Mouse (Mus musculus): ENCODE measurements at regions not wholly inside any gene's neighbourhood (a gene's known extent, or its start where the extent isn't known, plus 50 kb on each side); places are given as distances from the start of the nearest gene placed in this dataset.
A peak's percentile ranks its signal among the peaks of the same experiment; 100 is the strongest.

DNA sequence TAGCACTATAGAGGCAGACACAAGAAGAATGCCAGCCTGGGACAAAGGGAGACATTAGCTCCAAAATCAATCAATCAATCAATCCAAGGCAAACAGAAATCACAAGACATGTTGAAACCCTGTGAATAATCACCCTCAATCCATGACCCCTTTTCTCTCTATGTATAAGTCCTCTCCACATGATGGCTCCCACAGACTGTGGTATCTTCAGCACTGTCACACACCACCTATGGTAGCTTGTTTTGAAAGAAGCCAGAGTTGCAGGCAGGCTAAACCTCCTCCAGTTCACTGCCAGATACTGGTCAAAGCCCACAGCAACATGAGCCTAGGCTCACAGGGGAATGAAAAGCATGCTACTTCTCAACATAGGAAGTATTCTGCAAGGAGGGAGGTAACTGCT is 2475.7 kb upstream of the 5930422O12Rik start:
- DNase-seq: no peak

DNA sequence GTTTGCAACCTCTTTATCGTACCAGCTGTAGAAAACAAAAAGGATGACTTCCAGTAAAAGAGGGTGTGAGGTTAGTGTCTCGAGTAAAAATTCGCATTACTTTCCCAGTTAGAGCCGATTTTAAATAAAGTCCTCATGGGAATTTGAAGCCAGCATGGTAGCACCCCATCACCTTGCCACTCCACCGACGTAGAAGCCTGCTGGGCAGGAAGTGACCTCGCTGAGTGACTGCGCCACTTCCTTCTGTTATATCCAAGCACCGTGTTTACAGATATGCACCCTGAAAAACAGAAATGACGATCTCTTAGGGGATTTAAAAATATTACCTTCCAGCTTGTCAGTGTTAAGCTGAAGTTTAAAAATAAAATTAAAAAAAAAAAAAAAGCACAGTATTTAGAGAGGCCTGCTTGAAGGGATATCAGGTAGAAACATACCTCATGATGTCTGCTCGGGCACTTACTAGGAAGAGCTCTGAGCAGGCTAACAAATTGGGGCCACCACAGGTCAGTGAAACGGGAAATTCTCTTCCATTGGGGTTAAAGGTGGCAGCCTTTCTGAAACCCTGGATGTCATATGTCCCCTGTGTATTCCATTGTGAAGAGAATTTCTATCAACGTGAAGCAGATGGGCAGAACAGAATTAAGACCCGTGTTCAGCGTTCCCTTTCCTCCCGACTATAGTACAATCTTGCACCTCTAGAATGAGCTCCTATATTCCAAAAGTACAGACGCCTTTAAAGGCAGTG is 2468.9 kb upstream of the 5930422O12Rik start:
- DNase-seq: no peak

DNA sequence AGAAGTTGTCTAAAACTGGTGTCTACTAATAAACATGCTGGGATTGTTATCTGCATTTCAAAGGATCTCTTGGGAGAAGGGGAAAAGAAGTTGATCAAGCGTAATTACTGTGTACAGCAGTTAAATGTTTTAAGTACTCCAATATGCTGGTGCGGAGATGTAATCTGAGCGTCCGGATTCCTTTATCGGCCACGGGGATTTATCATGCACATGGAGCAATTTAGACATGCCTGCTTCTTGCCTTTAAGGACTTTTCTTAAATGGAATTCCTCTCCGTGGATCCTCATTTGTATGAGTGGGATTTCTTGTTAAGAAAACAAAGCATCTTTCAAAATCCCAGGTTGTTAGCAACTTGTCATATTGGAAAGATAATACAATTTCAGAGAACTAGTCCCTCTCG is 2468.0 kb upstream of the 5930422O12Rik start:
- DNase-seq: no peak

DNA sequence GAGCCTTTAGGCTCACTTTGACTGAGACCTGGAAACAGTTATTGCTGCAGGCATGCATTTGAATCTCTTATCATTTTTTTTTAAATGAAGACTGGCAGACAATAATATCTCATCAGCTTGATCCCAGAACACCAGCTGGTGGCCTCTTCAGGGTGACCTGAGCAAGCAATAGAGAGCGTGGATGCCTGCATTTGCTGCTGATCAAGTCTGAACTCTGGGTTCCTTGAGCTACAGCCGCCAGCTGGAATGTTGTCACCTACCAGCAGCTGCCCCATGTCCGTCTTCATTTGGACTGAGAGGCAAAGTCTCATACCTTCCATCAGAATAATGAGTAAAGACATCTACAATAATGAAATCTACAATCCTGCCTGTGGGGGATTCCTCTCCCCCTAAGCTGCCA is 2466.3 kb upstream of the 5930422O12Rik start:
- no peak for DNase-seq

DNA sequence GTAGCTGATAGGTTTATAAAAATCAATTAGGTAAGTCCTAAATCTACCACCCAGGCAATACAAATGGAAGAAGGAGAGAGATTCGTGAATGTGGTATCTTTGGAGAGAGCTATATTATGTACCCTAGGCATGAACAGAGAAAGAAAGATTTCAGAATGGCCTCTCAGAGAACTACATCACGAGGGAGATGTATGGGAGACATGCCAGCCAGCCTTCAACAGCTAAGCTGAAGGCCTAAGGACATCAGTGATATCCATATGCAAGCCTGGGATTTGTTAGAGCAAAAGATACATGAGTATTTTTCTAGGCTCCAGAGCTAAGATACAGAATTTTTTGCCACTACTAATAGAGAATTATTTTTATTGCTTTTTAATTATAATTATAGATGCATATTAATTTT is 2445.7 kb upstream of the 5930422O12Rik start:
- no peak for DNase-seq

DNA sequence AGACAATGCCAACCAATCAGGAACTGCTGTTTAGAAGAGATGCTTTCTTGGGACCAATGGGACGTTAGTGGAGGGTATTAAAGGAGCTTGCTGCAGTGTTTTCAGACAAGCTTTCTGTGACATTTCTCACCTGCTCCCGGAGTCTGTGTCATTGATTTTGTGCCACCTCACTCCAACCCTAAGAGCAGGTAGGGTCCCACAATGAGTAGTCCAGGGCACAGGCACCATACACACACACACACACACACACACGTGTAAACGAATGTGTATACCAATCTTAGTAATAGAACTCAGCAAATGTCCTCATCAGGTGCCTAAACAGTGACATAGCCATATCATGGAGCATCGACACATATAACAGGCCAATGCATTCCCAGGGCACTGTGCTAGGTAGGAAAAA is 2440.5 kb upstream of the 5930422O12Rik start:
- no peak for DNase-seq

DNA sequence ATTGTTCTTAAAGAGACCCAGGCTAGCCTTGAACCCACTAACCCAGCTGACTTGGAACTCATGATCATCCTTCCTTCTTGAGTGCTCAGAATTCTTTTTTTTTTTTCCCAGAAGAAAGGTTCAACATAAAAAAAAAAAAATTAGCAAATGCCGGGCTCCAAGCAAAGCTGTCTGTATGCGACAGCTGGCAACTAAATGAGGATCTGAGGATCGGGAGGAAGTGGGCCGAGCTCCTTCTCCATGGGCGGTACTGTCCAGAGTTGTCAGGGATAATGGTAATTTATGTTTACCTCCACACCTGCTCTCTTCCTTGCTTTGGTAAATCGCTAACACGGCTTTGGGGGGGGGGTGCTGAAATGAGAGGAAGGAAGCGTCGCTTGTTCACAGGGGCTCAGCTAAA is 2429.9 kb upstream of the 5930422O12Rik start:
- DNase-seq: no peak

DNA sequence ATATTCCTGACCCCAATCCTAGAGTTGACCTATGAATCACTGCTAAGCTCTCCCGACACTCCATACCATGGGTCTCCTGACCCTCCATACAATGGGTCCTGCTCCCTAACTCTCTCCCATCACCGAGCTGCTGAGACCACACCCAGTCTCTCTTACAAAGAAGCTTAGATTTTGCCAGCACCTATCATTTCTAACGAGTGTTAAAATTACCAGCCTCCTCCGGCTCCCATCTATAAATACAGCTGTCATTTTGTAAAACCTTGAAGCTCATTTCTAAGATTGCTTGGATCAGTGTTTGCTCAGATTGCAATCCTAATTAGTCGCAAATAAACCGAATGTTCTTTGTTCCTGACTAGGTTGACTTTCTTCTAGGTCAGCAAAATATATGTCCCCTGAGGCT is 2428.4 kb upstream of the 5930422O12Rik start:
- DNase-seq: no peak

DNA sequence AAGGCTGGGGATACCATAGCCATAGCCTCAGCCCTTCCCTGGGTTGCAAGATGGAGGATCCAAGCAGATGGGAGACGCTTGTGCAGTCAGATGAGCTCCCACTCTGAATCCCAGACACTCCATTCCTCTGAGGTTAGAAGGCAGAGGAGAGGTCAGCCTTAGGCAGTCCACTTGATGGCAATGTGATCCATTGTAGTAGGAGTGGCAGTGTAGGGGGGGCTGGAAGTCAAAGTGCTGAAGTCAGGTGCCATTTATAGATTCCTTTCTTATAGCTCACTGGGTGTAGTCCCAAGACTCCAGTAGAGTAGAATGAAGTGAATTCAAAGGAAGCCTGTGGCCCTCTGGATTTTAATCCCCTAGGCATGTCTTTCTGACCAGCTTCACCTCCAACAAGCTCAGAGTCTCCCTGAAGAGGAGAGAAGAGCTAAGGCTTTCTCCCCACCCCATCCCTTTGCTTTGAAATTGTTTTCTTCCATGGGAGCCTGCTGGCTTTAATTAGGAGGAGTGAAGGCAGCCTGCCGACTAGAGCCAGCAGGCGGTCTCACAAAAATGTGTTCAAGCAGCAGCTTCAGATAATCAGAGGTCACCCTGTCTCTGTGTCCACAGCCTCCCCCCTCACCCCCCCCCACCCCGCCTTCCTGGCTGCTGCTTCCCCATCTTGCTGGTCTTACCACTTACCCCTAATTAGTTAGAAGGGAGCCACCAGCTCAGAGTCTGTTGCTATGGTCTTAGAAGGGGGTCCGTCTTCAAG is 2426.4 kb upstream of the 5930422O12Rik start:
- no peak for DNase-seq

DNA sequence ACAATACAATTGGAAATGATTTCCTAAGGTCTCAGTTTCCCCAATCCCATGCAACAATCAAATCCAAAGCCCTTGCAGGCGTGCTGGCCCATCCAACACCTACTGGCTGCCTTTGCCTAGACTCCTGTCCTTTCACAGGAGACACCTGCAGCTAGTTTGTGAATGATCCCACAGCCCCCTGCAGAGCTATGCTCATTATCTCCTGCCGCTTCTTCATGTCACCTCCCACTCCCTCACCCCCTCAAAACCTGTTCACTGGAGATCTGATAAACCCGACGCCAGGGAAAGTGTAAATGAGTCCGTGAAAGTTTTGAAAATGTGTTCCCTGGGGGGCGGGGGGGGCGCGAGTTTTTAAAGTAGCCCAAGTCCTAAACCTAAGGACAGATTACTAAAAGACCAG is 2420.2 kb upstream of the 5930422O12Rik start:
- DNase-seq: no peak

DNA sequence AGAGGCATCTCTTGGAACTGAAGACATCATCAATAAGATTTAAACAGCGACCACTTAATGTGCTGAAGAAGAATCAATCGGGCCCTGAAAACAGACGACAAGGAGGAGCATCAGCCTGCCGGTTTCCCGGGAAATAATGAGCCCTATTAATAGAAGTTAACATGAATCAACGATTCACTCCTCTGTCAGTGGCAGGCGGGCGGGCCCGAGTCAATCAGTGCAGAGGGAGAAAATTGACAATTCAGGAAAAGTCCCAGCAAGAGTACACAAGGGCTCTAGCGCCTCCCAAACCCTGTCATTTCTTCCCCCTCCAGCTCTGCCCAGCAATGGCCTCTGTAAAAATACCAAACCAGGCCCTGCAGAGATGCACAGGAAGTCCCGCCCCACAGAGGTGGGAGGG is 2416.4 kb upstream of the 5930422O12Rik start:
- no peak for DNase-seq

DNA sequence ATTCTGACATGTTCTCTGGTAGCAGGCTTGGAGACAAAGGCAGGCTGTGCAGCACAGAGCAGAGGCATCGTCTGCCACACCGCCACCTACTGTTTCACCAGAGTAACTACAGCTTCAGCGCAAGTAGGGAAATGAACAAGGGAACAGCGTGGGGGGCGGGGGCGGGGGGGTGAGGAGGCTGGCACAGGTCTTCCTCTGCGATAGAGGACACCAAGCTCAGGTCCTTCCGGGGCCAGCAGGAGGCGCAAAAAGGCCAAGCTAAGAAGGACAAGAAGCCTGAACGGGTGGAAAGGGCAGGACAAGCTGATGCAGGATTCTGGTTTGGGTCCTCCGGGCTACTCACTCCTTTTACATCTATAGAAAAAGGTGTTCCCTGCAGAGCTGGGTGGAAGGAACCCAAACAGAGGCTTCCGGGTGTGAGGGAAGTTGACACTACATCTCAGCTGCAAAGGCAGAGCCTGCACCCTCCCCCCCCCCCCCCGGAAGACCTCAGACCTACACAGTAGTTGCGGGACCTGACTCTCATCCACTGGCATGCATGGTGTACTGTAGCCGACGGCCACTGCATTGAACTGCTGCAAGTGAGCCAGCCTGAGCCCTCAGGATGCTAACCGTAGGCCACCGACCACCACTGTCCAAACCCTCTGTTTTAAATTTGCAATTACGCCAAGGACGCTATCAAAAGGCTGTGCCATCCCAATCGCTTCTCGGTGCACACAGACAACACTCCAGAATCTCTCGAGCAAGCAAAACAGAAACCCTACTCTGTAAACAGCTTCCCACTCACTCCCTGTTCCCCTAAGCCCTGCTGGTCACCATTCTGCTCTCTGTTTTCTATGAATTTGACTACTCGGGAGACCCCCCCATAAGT is 2396.6 kb upstream of the 5930422O12Rik start:
- DNase-seq: peak; percentile 65

DNA sequence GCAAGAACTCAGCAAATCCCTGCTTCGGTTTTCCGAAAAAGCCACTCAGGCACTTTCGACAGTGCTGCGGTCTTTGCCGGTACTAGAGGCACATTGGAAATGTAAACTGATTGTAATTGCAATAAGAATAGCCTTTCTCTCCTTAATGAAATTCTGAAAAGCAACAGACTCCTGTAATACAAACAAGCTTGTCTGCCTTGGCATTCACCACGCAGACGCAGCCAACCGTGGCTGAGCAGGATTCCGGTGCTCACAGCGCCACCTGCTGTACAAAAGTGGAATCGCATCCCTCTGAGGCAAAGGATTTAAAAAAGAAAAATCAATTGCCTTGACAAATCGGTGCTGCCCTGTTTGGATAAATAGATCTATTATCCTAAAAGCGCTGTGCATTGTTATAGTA is 2395.2 kb upstream of the 5930422O12Rik start:
- peak; percentile 89 for DNase-seq

DNA sequence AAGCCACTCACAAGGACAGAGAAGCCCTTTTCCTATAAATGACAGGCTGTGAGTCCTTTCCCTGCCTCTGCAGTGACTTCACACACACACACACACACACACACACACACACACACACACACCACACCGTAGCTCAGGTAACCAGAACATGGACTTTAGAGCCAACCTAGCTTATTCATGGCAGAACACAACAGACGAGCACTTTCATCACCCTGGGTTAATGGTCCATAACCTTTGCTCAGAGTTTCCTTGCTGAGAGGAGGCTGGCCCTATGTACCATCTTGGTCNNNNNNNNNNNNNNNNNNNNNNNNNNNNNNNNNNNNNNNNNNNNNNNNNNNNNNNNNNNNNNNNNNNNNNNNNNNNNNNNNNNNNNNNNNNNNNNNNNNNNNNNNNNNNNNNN is 2391.6 kb upstream of the 5930422O12Rik start:
- no peak for DNase-seq
